Mouse (Mus musculus): ENCODE results near the gene Rbm47. TPM values are rescaled to one million over a fixed set of nuclear protein-coding genes. Genes with fewer than 3 reads are reported as not detected.
A peak's percentile ranks its signal among the peaks of the same experiment; 100 is the strongest.

Rbm47 gene
- polyA plus RNA-seq, 1 experiment from 2014 or later = 0.75 TPM

GRCm38 (mm10) chr5:66134578-66134977, 38.3 kb downstream of the Rbm47 start:
- ATAC-seq (ENCODE audit: insufficient number of reproducible peaks, low FRiP score, low TSS enrichment, low read depth) (no peak), DNase-seq (ENCODE audit: low spot score) (no peak)
- WGBS = 91% methylated on average over 7 of the region's 7 CpGs
- H3K4me2 ChIP-seq (ENCODE audit: low read depth, severe bottlenecking) = no peak overlapping the region
- H3K9ac ChIP-seq (ENCODE audit: low read length) = no peak overlapping the region
- H3K9me3 ChIP-seq (ENCODE audit: control insufficient read depth, low read length) = no peaks in the 10 kb centered on the region
- H3K4me1 ChIP-seq (ENCODE audit: control insufficient read depth, insufficient read depth, low read length) = peaks cover 1% of the 10 kb centered on the region; the same call in 1 of the 2 replicates
- H3K27me3 ChIP-seq (ENCODE audit: control insufficient read depth, insufficient read depth, low read length) = no peaks in the 10 kb centered on the region
- H3K36me3 ChIP-seq (ENCODE audit: control insufficient read depth, insufficient read depth, low read length) = no peaks in the 10 kb centered on the region
- no peak overlapping the region for H3K27ac ChIP-seq (replicated peaks; ENCODE audit: low read depth, low read length)
- H3K4me3 ChIP-seq (ENCODE audit: low read depth, low read length) = no peak overlapping the region

- no peaks in the 10 kb centered on the region for H3K27me3 ChIP-seq (ENCODE audit: control insufficient read depth, insufficient read depth, low read length)
- H3K9me3 ChIP-seq (ENCODE audit: control insufficient read depth, low read length) = no peaks in the 10 kb centered on the region
- 95% methylated on average over 3 of the region's 3 CpGs for WGBS
- ATAC-seq (ENCODE audit: insufficient number of reproducible peaks, low FRiP score, low TSS enrichment, low read depth) (no peak), DNase-seq (ENCODE audit: low spot score) (no peak)
- no peak overlapping the region for H3K4me3 ChIP-seq (ENCODE audit: low read depth, low read length)
- no peaks in the 10 kb centered on the region for H3K4me1 ChIP-seq (ENCODE audit: control insufficient read depth, insufficient read depth, low read length)
- no peak overlapping the region for H3K9ac ChIP-seq (ENCODE audit: low read length)
- no peak overlapping the region for H3K27ac ChIP-seq (replicated peaks; ENCODE audit: low read depth, low read length)
- no peaks in the 10 kb centered on the region for H3K36me3 ChIP-seq (ENCODE audit: control insufficient read depth, insufficient read depth, low read length)
- no peak overlapping the region for H3K4me2 ChIP-seq (ENCODE audit: low read depth, severe bottlenecking)
Observed at GRCm38 (mm10) chr5:66128948-66129347, 44.0 kb downstream of the Rbm47 start.

- Histone ChIP-seq H3K27me3 (ENCODE audit: control insufficient read depth, insufficient read depth, low read length) (no peaks in the 10 kb centered on the region), H3K4me2 (ENCODE audit: low read depth, severe bottlenecking) (peak overlapping the region; percentile 5; the same call in 1 of the 2 replicates), H3K27ac (replicated peaks; ENCODE audit: low read depth, low read length) (peak overlapping the region; percentile 36; the same call in 1 of the 2 replicates), H3K4me1 (ENCODE audit: control insufficient read depth, insufficient read depth, low read length) (no peaks in the 10 kb centered on the region), H3K9ac (ENCODE audit: low read length) (peak overlapping the region; percentile 30; the same call in 1 of the 2 replicates), H3K9me3 (ENCODE audit: control insufficient read depth, low read length) (no peaks in the 10 kb centered on the region), H3K36me3 (ENCODE audit: control insufficient read depth, insufficient read depth, low read length) (no peaks in the 10 kb centered on the region), H3K4me3 (ENCODE audit: low read depth, low read length) (no peak overlapping the region)
- DNase-seq (ENCODE audit: low spot score) (peak; percentile 41), ATAC-seq (ENCODE audit: insufficient number of reproducible peaks, low FRiP score, low TSS enrichment, low read depth) (no peak)
- 29% methylated on average over 11 of the region's 11 CpGs for WGBS
Observed at GRCm38 (mm10) chr5:66125418-66125817, 47.5 kb downstream of the Rbm47 start.

DNA sequence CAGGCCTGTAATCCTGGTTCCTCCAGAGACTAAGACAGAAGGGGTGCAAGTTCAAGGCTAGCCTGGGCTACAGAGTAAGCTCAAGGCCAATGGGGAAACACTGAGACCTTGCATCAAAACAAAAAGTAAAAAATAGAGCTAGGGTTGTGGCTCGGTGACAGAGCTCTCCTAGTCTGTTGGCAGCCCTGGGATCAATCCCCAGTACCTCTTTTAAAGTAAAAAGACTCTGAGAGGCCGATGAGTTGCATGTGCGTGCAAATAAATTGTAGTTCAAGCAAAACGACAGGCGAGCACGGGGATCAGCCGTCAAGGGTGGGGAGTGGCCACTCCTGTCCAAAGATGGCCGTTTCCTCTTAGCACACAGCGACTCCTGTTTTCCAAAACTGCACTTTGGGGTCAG, 48.0 kb downstream of the Rbm47 start:
- peak overlapping the region; percentile 30; the same call in 1 of the 2 replicates for H3K9ac ChIP-seq (ENCODE audit: low read length)
- no peak overlapping the region for H3K4me3 ChIP-seq (ENCODE audit: low read depth, low read length)
- no peaks in the 10 kb centered on the region for H3K9me3 ChIP-seq (ENCODE audit: control insufficient read depth, low read length)
- DNase-seq (ENCODE audit: low spot score) (peak; percentile 40), ATAC-seq (ENCODE audit: insufficient number of reproducible peaks, low FRiP score, low TSS enrichment, low read depth) (no peak)
- peak overlapping the region; percentile 36; the same call in 1 of the 2 replicates for H3K27ac ChIP-seq (replicated peaks; ENCODE audit: low read depth, low read length)
- H3K4me1 ChIP-seq (ENCODE audit: control insufficient read depth, insufficient read depth, low read length) = no peaks in the 10 kb centered on the region
- no peaks in the 10 kb centered on the region for H3K27me3 ChIP-seq (ENCODE audit: control insufficient read depth, insufficient read depth, low read length)
- WGBS = 41% methylated on average over 9 of the region's 9 CpGs
- H3K4me2 ChIP-seq (ENCODE audit: low read depth, severe bottlenecking) = peak overlapping the region; percentile 5; the same call in 1 of the 2 replicates
- H3K36me3 ChIP-seq (ENCODE audit: control insufficient read depth, insufficient read depth, low read length) = no peaks in the 10 kb centered on the region

- WGBS = 95% methylated on average over 4 of the region's 4 CpGs
- H3K4me1 ChIP-seq (ENCODE audit: control insufficient read depth, insufficient read depth, low read length) = no peaks in the 10 kb centered on the region
Observed at GRCm38 (mm10) chr5:66124089-66124400, 48.9 kb downstream of the Rbm47 start.

DNA sequence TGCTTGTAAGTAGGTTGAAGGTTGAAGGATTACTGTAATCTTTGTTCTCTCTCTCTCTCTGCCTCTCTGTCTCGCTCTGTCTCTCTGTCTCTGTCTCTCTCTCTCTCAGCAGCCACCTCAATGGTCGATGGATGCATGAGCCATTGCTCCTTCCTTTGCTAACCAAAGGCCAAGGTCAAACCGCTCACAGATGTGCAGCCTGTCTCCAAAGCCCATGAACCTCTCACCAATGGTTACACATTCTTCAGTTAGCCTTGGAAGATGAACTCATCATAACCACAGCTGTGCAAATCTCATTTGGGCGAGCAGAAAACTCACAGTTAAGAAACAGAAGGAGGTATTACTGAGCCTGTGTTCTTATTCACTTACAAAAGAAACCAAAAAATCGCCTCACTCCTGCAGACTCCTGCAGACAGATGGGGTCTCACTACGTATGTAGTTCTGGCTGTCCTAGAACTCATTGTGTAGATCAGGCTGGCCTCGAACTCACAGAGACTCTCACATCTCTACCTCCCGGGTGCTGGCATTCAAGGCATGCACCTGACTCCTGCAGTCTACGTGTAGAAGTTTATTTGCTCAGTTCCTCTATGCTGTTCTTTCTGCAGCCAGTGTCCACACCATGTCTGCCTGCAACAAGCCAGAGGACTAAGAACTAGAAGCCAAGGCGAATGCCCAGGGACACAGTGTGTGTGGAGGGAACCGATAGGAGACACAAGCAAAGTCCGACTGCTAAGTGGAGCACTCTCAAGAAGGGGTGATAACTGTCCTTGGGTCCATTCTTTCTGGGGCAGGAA, 49.4 kb downstream of the Rbm47 start:
- H3K9me3 ChIP-seq (ENCODE audit: control insufficient read depth, low read length) = no peaks in the 10 kb centered on the region
- H3K27me3 ChIP-seq (ENCODE audit: control insufficient read depth, insufficient read depth, low read length) = no peaks in the 10 kb centered on the region
- WGBS = 89% methylated on average over 12 of the region's 12 CpGs
- H3K4me2 ChIP-seq (ENCODE audit: low read depth, severe bottlenecking) = no peak overlapping the region
- ATAC-seq (ENCODE audit: insufficient number of reproducible peaks, low FRiP score, low TSS enrichment, low read depth) (no peak), DNase-seq (ENCODE audit: low spot score) (no peak)
- no peak overlapping the region for H3K9ac ChIP-seq (ENCODE audit: low read length)
- no peaks in the 10 kb centered on the region for H3K36me3 ChIP-seq (ENCODE audit: control insufficient read depth, insufficient read depth, low read length)
- no peaks in the 10 kb centered on the region for H3K4me1 ChIP-seq (ENCODE audit: control insufficient read depth, insufficient read depth, low read length)
- H3K4me3 ChIP-seq (ENCODE audit: low read depth, low read length) = no peak overlapping the region
- H3K27ac ChIP-seq (replicated peaks; ENCODE audit: low read depth, low read length) = no peak overlapping the region

More at GRCm38 (mm10) chr5:66124089-66124400, 48.9 kb downstream of the Rbm47 start:
- no peaks in the 10 kb centered on the region for H3K36me3 ChIP-seq (ENCODE audit: control insufficient read depth, insufficient read depth, low read length)
- ATAC-seq (ENCODE audit: insufficient number of reproducible peaks, low FRiP score, low TSS enrichment, low read depth) = no peak
- no peaks in the 10 kb centered on the region for H3K9me3 ChIP-seq (ENCODE audit: control insufficient read depth, low read length)
- no peak for DNase-seq (ENCODE audit: low spot score)
- H3K27ac ChIP-seq (replicated peaks; ENCODE audit: low read depth, low read length) = no peak overlapping the region
- no peak overlapping the region for H3K4me3 ChIP-seq (ENCODE audit: low read depth, low read length)
- no peak overlapping the region for H3K4me2 ChIP-seq (ENCODE audit: low read depth, severe bottlenecking)
- no peaks in the 10 kb centered on the region for H3K27me3 ChIP-seq (ENCODE audit: control insufficient read depth, insufficient read depth, low read length)
- no peak overlapping the region for H3K9ac ChIP-seq (ENCODE audit: low read length)

DNA sequence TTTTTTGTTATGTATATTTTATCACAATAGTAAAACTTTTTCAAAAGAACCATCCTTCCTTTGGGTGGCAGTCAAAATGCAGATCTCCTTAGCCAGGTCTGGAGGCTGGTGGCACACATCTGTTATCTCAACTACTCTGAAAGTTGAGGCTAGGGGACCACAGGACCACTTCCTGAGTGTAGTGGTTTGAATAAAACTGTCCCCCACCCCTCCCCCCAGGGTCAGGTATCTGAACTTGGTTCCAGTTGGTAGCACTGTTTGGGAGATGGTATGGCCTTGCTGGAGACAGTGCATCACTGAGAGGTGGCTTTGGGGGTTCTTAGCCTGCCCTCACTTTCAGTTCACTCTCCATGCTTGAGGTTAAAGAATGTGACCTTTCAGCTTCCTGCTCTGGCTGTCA, 51.7 kb downstream of the Rbm47 start:
- Histone ChIP-seq H3K36me3 (ENCODE audit: control insufficient read depth, insufficient read depth, low read length) (no peaks in the 10 kb centered on the region), H3K27ac (replicated peaks; ENCODE audit: low read depth, low read length) (no peak overlapping the region), H3K9ac (ENCODE audit: low read length) (no peak overlapping the region), H3K9me3 (ENCODE audit: control insufficient read depth, low read length) (no peaks in the 10 kb centered on the region), H3K27me3 (ENCODE audit: control insufficient read depth, insufficient read depth, low read length) (no peaks in the 10 kb centered on the region), H3K4me1 (ENCODE audit: control insufficient read depth, insufficient read depth, low read length) (no peaks in the 10 kb centered on the region), H3K4me2 (ENCODE audit: low read depth, severe bottlenecking) (no peak overlapping the region), H3K4me3 (ENCODE audit: low read depth, low read length) (no peak overlapping the region)
- ATAC-seq (ENCODE audit: insufficient number of reproducible peaks, low FRiP score, low TSS enrichment, low read depth) = no peak
- no peak for DNase-seq (ENCODE audit: low spot score)

GRCm38 (mm10) chr5:66114751-66115150, 58.2 kb downstream of the Rbm47 start:
- H3K4me3 ChIP-seq (ENCODE audit: low read depth, low read length) = no peak overlapping the region
- ATAC-seq (ENCODE audit: insufficient number of reproducible peaks, low FRiP score, low TSS enrichment, low read depth) (no peak), DNase-seq (ENCODE audit: low spot score) (no peak)
- H3K4me2 ChIP-seq (ENCODE audit: low read depth, severe bottlenecking) = no peak overlapping the region
- H3K27me3 ChIP-seq (ENCODE audit: control insufficient read depth, insufficient read depth, low read length) = no peaks in the 10 kb centered on the region
- H3K4me1 ChIP-seq (ENCODE audit: control insufficient read depth, insufficient read depth, low read length) = no peaks in the 10 kb centered on the region
- H3K9ac ChIP-seq (ENCODE audit: low read length) = no peak overlapping the region
- no peak overlapping the region for H3K27ac ChIP-seq (replicated peaks; ENCODE audit: low read depth, low read length)
- no peaks in the 10 kb centered on the region for H3K36me3 ChIP-seq (ENCODE audit: control insufficient read depth, insufficient read depth, low read length)
- no peaks in the 10 kb centered on the region for H3K9me3 ChIP-seq (ENCODE audit: control insufficient read depth, low read length)
- WGBS = 65% methylated on average over 14 of the region's 14 CpGs

GRCm38 (mm10) chr5:66114208-66114607, 58.7 kb downstream of the Rbm47 start:
- Histone ChIP-seq H3K4me1 (ENCODE audit: control insufficient read depth, insufficient read depth, low read length) (no peaks in the 10 kb centered on the region), H3K4me3 (ENCODE audit: low read depth, low read length) (no peak overlapping the region), H3K9ac (ENCODE audit: low read length) (no peak overlapping the region), H3K9me3 (ENCODE audit: control insufficient read depth, low read length) (no peaks in the 10 kb centered on the region), H3K4me2 (ENCODE audit: low read depth, severe bottlenecking) (no peak overlapping the region), H3K27me3 (ENCODE audit: control insufficient read depth, insufficient read depth, low read length) (no peaks in the 10 kb centered on the region), H3K27ac (replicated peaks; ENCODE audit: low read depth, low read length) (no peak overlapping the region), H3K36me3 (ENCODE audit: control insufficient read depth, insufficient read depth, low read length) (no peaks in the 10 kb centered on the region)
- ATAC-seq (ENCODE audit: insufficient number of reproducible peaks, low FRiP score, low TSS enrichment, low read depth) (no peak), DNase-seq (ENCODE audit: low spot score) (no peak)
- WGBS = 65% methylated on average over 6 of the region's 6 CpGs

Data from limb, embryonic 11.5 days (tissue).